Mouse (Mus musculus): ENCODE results near the gene Tcf12. TPM values are rescaled to one million over a fixed set of nuclear protein-coding genes. Genes with fewer than 3 reads are reported as not detected.

Gene Tcf12
- total RNA-seq, 1 experiment from 2014 or later: 69.8 TPM

Other genes with a start within 250 kb of the Tcf12 start
- gene Zfp280d, start 163.0 kb upstream of the Tcf12 start, total RNA-seq (2017): 79.6 and 83.2 TPM in 2 replicates

All from neutrophil, adult 5-6 weeks (primary cell).